Mouse (Mus musculus): ENCODE measurements around the gene Tuba8. TPM values are rescaled to one million over a fixed set of nuclear protein-coding genes. Genes with fewer than 3 reads are reported as not detected.
A peak's percentile ranks its signal among the peaks of the same experiment; 100 is the strongest.

Tuba8 gene
- polyA plus RNA-seq, 1 experiment: 2.3 TPM

- no peaks in the 10 kb centered on the region for H3K4me1 ChIP-seq (ENCODE audit: control insufficient read depth, insufficient read depth, low read length)
- H3K36me3 ChIP-seq (ENCODE audit: control insufficient read depth, insufficient read depth, low read length, poor library complexity, severe bottlenecking): peaks cover 3% of the 10 kb centered on the region; the same call in 1 of the 2 replicates
- peak within 1 kb of the TSS; percentile 96 for H3K4me3 ChIP-seq (ENCODE audit: low read depth, low read length)
- H3K9me3 ChIP-seq (replicated peaks; ENCODE audit: control insufficient read depth, insufficient read depth, low read length, poor library complexity, severe bottlenecking): no peaks in the 10 kb centered on the region
- H3K9ac ChIP-seq (ENCODE audit: low read depth, poor library complexity, severe bottlenecking): peak within 1 kb of the TSS; percentile 63
- 0 out of 2 replicates have a peak within 1 kb of the TSS, but pooled peaks have one; percentile 12 for H3K27ac ChIP-seq (ENCODE audit: insufficient read depth, low read length)
- TF ChIP-seq POLR2A (IDR thresholded peaks at IDR 0.05; ENCODE audit: insufficient read depth, low read length) (no peak), EP300 (IDR thresholded peaks at IDR 0.05; ENCODE audit: insufficient read depth, low read depth, low read length) (no peak)
- H3K27me3 ChIP-seq (ENCODE audit: control insufficient read depth, insufficient read depth, low read length, poor library complexity, severe bottlenecking): no peaks in the 10 kb centered on the region
Observed at GRCm38 (mm10) chr6:121183414-121184173, 26.9 kb upstream of the Tuba8 start, which contains the start of gene Pex26. Gene Pex26 (plus strand): TSS chr6:121183667.

DNA sequence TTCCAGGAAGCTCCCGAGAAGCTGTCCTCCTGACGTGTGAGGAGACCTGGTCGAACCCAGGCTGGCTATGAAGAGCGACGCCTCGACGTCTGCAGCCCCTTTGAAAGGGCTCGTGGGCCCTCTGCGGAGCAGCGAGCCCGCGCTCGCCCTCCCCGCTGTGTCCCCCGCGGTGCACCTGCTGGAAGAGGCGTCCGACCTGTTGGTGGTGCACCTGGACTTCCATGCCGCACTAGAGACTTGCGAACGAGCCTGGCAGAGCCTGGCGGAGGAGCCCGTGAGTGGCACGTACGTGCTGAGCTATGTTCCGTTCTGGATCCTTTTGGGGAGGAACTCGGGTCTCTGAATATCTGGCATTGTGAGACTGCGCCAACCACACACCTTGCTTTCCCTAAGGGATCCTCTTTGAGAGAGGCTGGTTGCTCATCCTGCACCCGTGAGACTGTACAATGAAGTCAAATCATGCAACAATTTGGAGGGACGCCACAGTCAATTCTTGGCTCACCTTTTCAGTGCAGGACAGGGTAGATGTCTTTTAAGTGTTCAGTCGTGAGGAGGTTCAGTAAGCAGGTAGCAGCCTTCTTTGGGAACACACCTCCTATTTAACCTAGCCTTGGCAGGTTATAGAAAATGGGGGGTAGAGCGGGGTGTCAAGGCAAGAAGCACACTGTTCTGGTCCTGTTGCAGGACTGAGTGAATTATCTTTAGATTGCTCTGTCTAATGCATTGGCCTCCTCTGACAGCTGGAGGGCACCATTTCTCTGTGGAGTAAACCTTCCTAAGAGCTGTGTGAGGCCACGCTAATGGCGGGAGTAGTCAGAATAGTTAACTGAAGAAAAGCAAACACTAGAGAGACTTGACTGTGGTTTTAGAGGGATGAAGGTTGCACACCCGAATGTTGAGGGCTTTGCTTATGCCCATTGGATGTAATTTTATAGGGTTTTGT is 26.0 kb upstream of the Tuba8 start:
- Histone ChIP-seq H3K27me3 (ENCODE audit: control insufficient read depth, insufficient read depth, low read length, poor library complexity, severe bottlenecking) (no peaks in the 10 kb centered on the region), H3K4me3 (ENCODE audit: low read depth, low read length) (peak overlapping the region; percentile 96), H3K27ac (ENCODE audit: insufficient read depth, low read length) (no peak overlapping the region), H3K9ac (ENCODE audit: low read depth, poor library complexity, severe bottlenecking) (peak overlapping the region; percentile 63), H3K36me3 (ENCODE audit: control insufficient read depth, insufficient read depth, low read length, poor library complexity, severe bottlenecking) (peaks cover 3% of the 10 kb centered on the region; the same call in 1 of the 2 replicates), H3K4me1 (ENCODE audit: control insufficient read depth, insufficient read depth, low read length) (no peaks in the 10 kb centered on the region), H3K9me3 (replicated peaks; ENCODE audit: control insufficient read depth, insufficient read depth, low read length, poor library complexity, severe bottlenecking) (no peaks in the 10 kb centered on the region)
- TF ChIP-seq CTCF (IDR thresholded peaks at IDR 0.05; ENCODE audit: low read depth, low read length) (peak; percentile 45), EP300 (IDR thresholded peaks at IDR 0.05; ENCODE audit: insufficient read depth, low read depth, low read length) (no peak)

DNA sequence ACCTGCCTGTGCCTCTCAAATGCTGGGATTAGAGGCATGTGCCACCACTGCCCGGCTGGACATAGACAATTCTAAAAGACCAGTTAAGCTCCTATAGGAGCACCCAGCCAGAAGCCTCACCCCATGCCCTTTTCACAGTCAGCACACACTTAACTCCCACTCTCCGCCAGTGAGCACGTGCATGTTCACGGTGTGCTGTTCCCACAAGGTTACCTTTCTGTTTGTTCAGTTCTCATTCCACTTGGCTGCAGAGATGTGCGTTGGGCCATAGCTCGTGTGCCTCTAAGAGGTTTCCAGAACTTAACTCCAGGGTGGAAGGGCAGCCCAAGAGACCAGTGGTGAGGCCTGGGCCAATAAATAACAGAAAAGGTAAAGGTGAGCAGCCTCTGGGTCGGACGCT is 25.3 kb upstream of the Tuba8 start:
- H3K36me3 ChIP-seq (ENCODE audit: control insufficient read depth, insufficient read depth, low read length, poor library complexity, severe bottlenecking): peaks cover 3% of the 10 kb centered on the region; the same call in 1 of the 2 replicates
- H3K27ac ChIP-seq (ENCODE audit: insufficient read depth, low read length): no peak overlapping the region
- no peaks in the 10 kb centered on the region for H3K9me3 ChIP-seq (replicated peaks; ENCODE audit: control insufficient read depth, insufficient read depth, low read length, poor library complexity, severe bottlenecking)
- no peaks in the 10 kb centered on the region for H3K4me1 ChIP-seq (ENCODE audit: control insufficient read depth, insufficient read depth, low read length)
- peak overlapping the region; percentile 19; the same call in 1 of the 2 replicates for H3K9ac ChIP-seq (ENCODE audit: low read depth, poor library complexity, severe bottlenecking)
- no peaks in the 10 kb centered on the region for H3K27me3 ChIP-seq (ENCODE audit: control insufficient read depth, insufficient read depth, low read length, poor library complexity, severe bottlenecking)
- no peak overlapping the region for H3K4me3 ChIP-seq (ENCODE audit: low read depth, low read length)
- TF ChIP-seq EP300 (IDR thresholded peaks at IDR 0.05; ENCODE audit: insufficient read depth, low read depth, low read length): no peak
- TF ChIP-seq CTCF (IDR thresholded peaks at IDR 0.05; ENCODE audit: low read depth, low read length): no peak
- no peak for TF ChIP-seq POLR2A (IDR thresholded peaks at IDR 0.05; ENCODE audit: insufficient read depth, low read length)

- Histone ChIP-seq H3K27me3 (ENCODE audit: control insufficient read depth, insufficient read depth, low read length, poor library complexity, severe bottlenecking) (no peaks in the 10 kb centered on the region), H3K9ac (ENCODE audit: low read depth, poor library complexity, severe bottlenecking) (no peak overlapping the region), H3K4me1 (ENCODE audit: control insufficient read depth, insufficient read depth, low read length) (peaks cover 6% of the 10 kb centered on the region), H3K36me3 (ENCODE audit: control insufficient read depth, insufficient read depth, low read length, poor library complexity, severe bottlenecking) (peaks cover 3% of the 10 kb centered on the region; the same call in 1 of the 2 replicates), H3K4me3 (ENCODE audit: low read depth, low read length) (no peak overlapping the region), H3K27ac (ENCODE audit: insufficient read depth, low read length) (no peak overlapping the region), H3K9me3 (replicated peaks; ENCODE audit: control insufficient read depth, insufficient read depth, low read length, poor library complexity, severe bottlenecking) (no peaks in the 10 kb centered on the region)
- TF ChIP-seq POLR2A (IDR thresholded peaks at IDR 0.05; ENCODE audit: insufficient read depth, low read length): no peak
- no peak for TF ChIP-seq CTCF (IDR thresholded peaks at IDR 0.05; ENCODE audit: low read depth, low read length)
- TF ChIP-seq EP300 (IDR thresholded peaks at IDR 0.05; ENCODE audit: insufficient read depth, low read depth, low read length): no peak
Observed at GRCm38 (mm10) chr6:121191261-121192009, 19.1 kb upstream of the Tuba8 start.

DNA sequence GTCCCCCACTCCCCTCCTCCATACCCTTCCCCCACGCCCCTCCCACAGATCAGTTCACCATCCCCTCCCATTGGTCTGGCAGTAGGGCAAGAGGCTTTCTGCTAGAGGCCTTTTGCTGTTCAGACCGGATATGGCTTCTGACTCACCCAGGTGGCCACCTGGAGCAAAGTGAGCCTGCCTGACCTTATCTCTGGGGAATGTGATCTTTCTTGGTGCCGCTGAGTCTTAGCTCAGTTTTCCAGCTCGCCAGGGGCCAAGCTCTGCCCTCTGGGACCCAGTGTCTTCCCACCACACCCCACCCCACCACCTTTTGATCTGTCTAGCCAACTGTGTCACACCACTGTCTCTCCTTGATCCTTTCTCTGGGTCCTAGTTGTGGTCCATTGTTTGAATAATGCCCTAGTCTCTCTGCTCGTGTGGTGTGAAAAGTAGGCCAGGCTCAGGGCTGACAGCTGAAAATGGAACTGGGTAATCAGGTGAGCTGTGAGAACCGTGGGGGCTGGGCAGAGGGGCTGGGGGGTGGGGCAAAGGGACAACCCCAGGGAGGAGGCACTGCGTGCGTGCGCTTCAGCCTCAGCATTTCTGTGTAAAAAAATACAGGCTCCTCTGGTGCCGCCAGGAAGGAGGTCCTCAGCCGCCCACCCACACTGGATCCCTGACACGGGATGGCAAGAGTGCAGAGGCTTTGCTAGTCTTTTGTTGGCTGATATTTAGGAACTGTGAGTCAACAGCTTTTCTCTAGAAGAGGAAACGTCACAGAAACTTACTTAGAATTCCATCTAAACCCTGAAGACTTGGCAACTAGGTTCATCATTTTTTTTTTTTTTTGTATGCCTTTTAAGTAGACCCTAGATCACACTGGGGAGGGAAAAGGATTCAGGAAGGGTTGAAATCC is 16.2 kb upstream of the Tuba8 start:
- Histone ChIP-seq H3K4me3 (ENCODE audit: low read depth, low read length) (peak overlapping the region; percentile 10; the same call in 1 of the 2 replicates), H3K27me3 (ENCODE audit: control insufficient read depth, insufficient read depth, low read length, poor library complexity, severe bottlenecking) (no peaks in the 10 kb centered on the region), H3K9me3 (replicated peaks; ENCODE audit: control insufficient read depth, insufficient read depth, low read length, poor library complexity, severe bottlenecking) (no peaks in the 10 kb centered on the region), H3K27ac (ENCODE audit: insufficient read depth, low read length) (peak overlapping the region; percentile 97), H3K4me1 (ENCODE audit: control insufficient read depth, insufficient read depth, low read length) (peaks cover 6% of the 10 kb centered on the region), H3K36me3 (ENCODE audit: control insufficient read depth, insufficient read depth, low read length, poor library complexity, severe bottlenecking) (no peaks in the 10 kb centered on the region), H3K9ac (ENCODE audit: low read depth, poor library complexity, severe bottlenecking) (no peak overlapping the region)
- TF ChIP-seq CTCF (IDR thresholded peaks at IDR 0.05; ENCODE audit: low read depth, low read length) (no peak), EP300 (IDR thresholded peaks at IDR 0.05; ENCODE audit: insufficient read depth, low read depth, low read length) (peak; percentile 77), POLR2A (IDR thresholded peaks at IDR 0.05; ENCODE audit: insufficient read depth, low read length) (no peak)

Measured in ES-Bruce4 (cell line).